Mouse (Mus musculus) neural tube, embryonic 13.5 days (tissue): Measurements from ENCODE around the gene Ddx27. TPM values are rescaled to one million over a fixed set of nuclear protein-coding genes. Genes with fewer than 3 reads are reported as not detected.
A peak's percentile ranks its signal among the peaks of the same experiment; 100 is the strongest.

Experiments used
- ATAC-seq: fragments of 200-750 bp; cut with Nextera tagmentation; 2 replicates; pipeline ENCODE4 v1.8.0; 2017; ENCODE audit warnings: low read depth, mild to moderate bottlenecking, moderate TSS enrichment, moderate library complexity
- H3K27ac ChIP-seq: fragments of 300-500 bp; sonication (generic); replicated peaks from 2 replicates; pipeline ENCODE4 v1.5.1; 2015; ENCODE audit warnings: moderate library complexity, mild to moderate bottlenecking, inconsistent platforms
- H3K27me3 ChIP-seq: fragments of 300-500 bp; sonication (generic); 2 replicates; pipeline ENCODE4 v1.6.1; 2015; ENCODE audit warnings: mild to moderate bottlenecking, inconsistent platforms
- H3K36me3 ChIP-seq: fragments of 300-500 bp; sonication (generic); 2 replicates; pipeline ENCODE4 v1.6.1; 2015; ENCODE audit warnings: mild to moderate bottlenecking, inconsistent platforms
- H3K4me1 ChIP-seq: fragments of 300-500 bp; sonication (generic); replicated peaks from 2 replicates; pipeline ENCODE4 v1.6.1; 2015; ENCODE audit warnings: inconsistent platforms
- H3K4me2 ChIP-seq: fragments of 300-500 bp; sonication (generic); 2 replicates; pipeline ENCODE4 v1.6.1; 2015; ENCODE audit warnings: inconsistent platforms, mild to moderate bottlenecking, moderate library complexity
- H3K4me3 ChIP-seq: fragments of 300-500 bp; sonication (generic); 2 replicates; pipeline ENCODE4 v1.5.1; 2015; ENCODE audit warnings: mild to moderate bottlenecking, inconsistent platforms
- H3K9ac ChIP-seq: fragments of 300-500 bp; sonication (generic); 2 replicates; pipeline ENCODE4 v1.6.1; 2015; ENCODE audit warnings: moderate library complexity, mild to moderate bottlenecking, inconsistent platforms
- H3K9me3 ChIP-seq: fragments of 300-500 bp; sonication (generic); 2 replicates; pipeline ENCODE4 v1.6.1; 2016; ENCODE audit warnings: inconsistent platforms
- WGBS: fragments of 180-500 bp; shearing (Covaris S2); methylation state at CpG from one replicate; pipeline ENCODE4 v1.1.7; 2015; 5-methylcytosine and 5-hydroxymethylcytosine counted together
- polyA plus RNA-seq: library from polyadenylated mRNA; unstranded; fragments of >200 nt; fragmentation: Nextera tagmentation; extraction: Ambion mirVana; gene quantifications from 2 replicates; pipeline ENCODE4 v1.2.1, GENCODE M21; 2015

Ddx27 gene
- polyA plus RNA-seq, 1 experiment from 2014 or later, result 35.5 TPM

DNA sequence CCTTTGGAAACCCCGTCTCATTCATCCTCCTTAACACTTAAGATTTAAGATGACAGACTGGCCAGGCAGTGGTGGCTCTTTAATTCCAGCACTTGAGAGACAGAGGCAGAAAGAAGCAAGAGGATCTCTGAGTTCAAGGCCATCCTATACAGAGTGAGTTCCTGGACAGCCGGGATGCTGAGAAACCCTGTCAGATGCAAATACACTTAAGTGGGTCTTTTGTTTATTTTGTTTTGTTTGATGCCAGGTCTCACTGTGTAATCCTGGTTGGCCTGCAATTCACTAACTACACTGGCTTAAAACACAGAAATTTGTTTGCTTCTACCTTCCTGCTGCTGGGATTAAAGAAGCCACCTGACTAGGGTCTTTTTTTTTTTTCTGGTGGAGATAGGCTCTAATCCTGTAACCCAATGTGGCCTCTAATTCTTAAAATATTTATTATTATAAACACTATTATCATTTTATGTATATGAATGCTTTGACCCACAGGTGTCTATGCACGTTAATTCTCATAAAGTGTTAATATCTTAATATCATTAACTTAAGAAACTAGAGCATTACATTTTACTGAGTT is 43.9 kb downstream of the Ddx27 start:
- no peak overlapping the region for H3K9ac ChIP-seq
- H3K27me3 ChIP-seq, result no peaks in the 10 kb centered on the region
- H3K27ac ChIP-seq, result no peak overlapping the region
- peaks cover 41% of the 10 kb centered on the region for H3K4me1 ChIP-seq
- H3K4me2 ChIP-seq, result no peak overlapping the region
- no peak for ATAC-seq
- H3K36me3 ChIP-seq, result peaks cover 49% of the 10 kb centered on the region
- 48% methylated on average over 3 of the region's 3 CpGs for WGBS
- no peak overlapping the region for H3K4me3 ChIP-seq
- no peaks in the 10 kb centered on the region for H3K9me3 ChIP-seq

DNA sequence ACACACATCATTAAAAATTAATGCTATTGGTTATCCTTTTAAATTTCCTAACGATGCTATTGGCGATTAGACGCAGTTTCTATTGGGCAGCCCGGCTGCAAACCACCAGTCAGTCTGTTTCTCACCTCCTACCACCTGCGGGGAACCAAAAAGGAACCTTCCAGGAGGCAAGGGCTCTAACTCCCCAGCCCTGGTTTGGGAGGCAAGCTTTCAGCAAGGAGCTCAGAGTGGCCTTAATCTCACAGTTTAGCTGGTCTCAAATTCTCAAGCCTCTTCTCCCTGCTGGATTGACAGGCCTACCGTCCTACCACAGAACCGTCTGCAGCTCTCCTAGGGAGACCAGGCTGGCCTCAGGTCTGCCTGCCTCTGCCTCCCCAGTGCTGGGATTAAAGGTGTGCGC is 44.5 kb downstream of the Ddx27 start:
- no peak overlapping the region for H3K4me2 ChIP-seq
- H3K9me3 ChIP-seq, result no peaks in the 10 kb centered on the region
- peak overlapping the region; percentile 47; the same call in 1 of the 2 replicates for H3K9ac ChIP-seq
- peaks cover 46% of the 10 kb centered on the region for H3K36me3 ChIP-seq
- no peaks in the 10 kb centered on the region for H3K27me3 ChIP-seq
- H3K4me1 ChIP-seq, result peaks cover 39% of the 10 kb centered on the region
- ATAC-seq, result no peak
- no peak overlapping the region for H3K4me3 ChIP-seq
- 49% methylated on average over 8 of the region's 8 CpGs for WGBS
- no peak overlapping the region for H3K27ac ChIP-seq

DNA sequence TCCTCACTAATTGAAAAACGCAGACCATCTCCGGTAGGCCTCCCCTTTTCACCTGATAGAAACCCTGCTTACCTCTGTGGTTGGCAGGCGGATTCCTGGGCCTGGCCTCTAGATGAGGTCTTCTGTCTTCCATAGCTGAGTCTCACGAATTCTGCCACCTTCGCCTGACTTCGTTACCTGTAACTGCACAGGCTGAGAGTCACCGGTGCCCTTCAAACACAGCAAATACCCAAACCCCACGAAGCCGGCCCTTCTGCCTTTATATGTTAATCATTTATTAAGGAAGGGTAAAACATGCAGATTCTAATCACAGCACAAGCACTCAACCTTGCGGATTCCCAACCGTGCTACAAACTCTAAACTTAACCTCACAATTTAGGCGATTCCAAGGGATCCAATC is 45.0 kb downstream of the Ddx27 start:
- peaks cover 39% of the 10 kb centered on the region for H3K4me1 ChIP-seq
- no peak overlapping the region for H3K4me3 ChIP-seq
- H3K9ac ChIP-seq, result peak overlapping the region; percentile 47; the same call in 1 of the 2 replicates
- no peak overlapping the region for H3K27ac ChIP-seq
- no peaks in the 10 kb centered on the region for H3K27me3 ChIP-seq
- peaks cover 46% of the 10 kb centered on the region for H3K36me3 ChIP-seq
- 61% methylated on average over 12 of the region's 12 CpGs for WGBS
- H3K4me2 ChIP-seq, result no peak overlapping the region
- ATAC-seq, result no peak
- H3K9me3 ChIP-seq, result no peaks in the 10 kb centered on the region

DNA sequence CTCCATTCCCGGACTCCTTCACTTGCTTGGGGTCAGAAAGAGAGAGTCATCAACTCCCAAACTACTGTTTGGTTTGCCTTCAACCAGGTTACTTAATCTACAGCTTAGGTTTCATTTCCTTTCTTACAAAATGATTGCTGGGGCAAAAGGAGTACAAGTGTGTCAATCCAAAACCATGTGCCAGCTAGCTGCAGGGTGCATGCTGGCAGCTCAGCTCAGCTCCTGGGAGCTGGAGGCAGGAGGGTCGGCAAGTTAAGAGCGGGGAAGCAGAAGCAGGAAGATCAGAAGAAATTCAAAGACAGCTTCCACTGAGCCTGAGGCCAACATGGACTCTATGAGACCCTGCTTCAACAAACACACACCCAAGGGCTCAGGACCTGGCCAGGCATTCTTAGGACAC is 45.4 kb downstream of the Ddx27 start:
- peak overlapping the region; percentile 11; the same call in 1 of the 2 replicates for H3K4me2 ChIP-seq
- peaks cover 39% of the 10 kb centered on the region for H3K4me1 ChIP-seq
- H3K4me3 ChIP-seq, result no peak overlapping the region
- WGBS, result 70% methylated on average over 3 of the region's 3 CpGs
- no peak overlapping the region for H3K27ac ChIP-seq
- no peak for ATAC-seq
- H3K27me3 ChIP-seq, result no peaks in the 10 kb centered on the region
- H3K36me3 ChIP-seq, result peaks cover 46% of the 10 kb centered on the region
- peak overlapping the region; percentile 26; the same call in 1 of the 2 replicates for H3K9ac ChIP-seq
- no peaks in the 10 kb centered on the region for H3K9me3 ChIP-seq

DNA sequence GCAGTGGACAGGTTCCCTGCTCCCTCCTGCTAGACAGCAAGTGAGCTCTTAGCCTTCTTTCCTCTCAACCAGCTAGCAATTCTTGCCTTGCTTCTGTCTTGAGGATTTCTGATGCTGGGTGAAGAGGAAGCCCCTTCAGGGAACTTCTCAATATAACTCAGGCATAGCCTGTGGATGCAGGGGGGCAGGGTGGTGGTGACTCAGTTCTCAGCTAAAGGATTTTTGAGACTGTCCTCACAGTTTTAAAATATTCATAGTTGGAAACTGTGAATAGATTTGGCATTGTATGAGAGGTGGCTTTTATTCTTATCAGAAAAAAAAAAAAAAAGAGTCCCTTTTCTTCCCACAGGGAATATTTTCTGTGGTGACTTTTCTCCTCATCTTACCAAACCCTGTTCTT is 45.8 kb downstream of the Ddx27 start:
- H3K27ac ChIP-seq, result no peak overlapping the region
- H3K4me3 ChIP-seq, result no peak overlapping the region
- no peaks in the 10 kb centered on the region for H3K27me3 ChIP-seq
- H3K4me2 ChIP-seq, result peak overlapping the region; percentile 80
- H3K4me1 ChIP-seq, result peaks cover 42% of the 10 kb centered on the region
- H3K36me3 ChIP-seq, result peaks cover 46% of the 10 kb centered on the region
- ATAC-seq, result no peak
- H3K9me3 ChIP-seq, result no peaks in the 10 kb centered on the region
- peak overlapping the region; percentile 93; the same call in 1 of the 2 replicates for H3K9ac ChIP-seq

DNA sequence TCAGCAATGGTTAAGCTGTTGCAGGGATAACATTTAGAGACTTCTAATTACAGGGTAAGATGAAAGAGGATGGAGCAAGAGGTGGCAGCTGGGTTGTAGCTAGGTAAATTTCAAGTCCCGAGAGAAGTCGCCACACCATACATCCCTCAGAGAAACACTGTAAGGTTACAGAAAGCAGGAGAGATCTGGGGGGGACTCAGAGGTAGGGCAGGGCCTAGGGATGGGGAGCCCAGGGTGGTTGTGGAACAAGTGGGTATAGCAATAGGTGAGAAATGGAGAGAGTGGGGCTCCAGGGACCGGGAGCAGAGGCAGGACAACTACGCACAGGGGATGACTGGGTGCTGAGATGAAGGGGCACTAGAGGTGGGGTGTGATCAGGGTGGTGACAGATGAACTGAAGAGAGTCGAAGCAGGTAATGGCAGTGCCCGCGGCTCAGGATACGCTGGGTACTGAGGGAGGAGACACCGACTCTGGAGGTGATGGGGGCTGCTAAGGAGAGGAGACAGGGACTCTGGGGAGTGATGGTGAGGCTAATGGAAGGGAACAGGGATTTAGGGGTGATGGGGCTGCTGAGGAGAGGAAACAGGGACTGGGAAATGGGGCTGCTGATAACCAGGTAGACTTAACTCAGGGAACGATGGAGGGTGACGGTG is 46.5 kb downstream of the Ddx27 start:
- peak overlapping the region; percentile 93 for H3K9ac ChIP-seq
- 23% methylated on average over 11 of the region's 11 CpGs for whole genome bisulfite sequencing
- no peaks in the 10 kb centered on the region for H3K9me3 ChIP-seq
- H3K36me3 ChIP-seq, result peaks cover 46% of the 10 kb centered on the region
- peak overlapping the region; percentile 90 for H3K4me3 ChIP-seq
- no peak overlapping the region for H3K27ac ChIP-seq
- H3K4me1 ChIP-seq, result peaks cover 45% of the 10 kb centered on the region
- ATAC-seq, result peak; percentile 6; the same call in 1 of the 2 replicates
- H3K4me2 ChIP-seq, result peak overlapping the region; percentile 80
- H3K27me3 ChIP-seq, result no peaks in the 10 kb centered on the region

DNA sequence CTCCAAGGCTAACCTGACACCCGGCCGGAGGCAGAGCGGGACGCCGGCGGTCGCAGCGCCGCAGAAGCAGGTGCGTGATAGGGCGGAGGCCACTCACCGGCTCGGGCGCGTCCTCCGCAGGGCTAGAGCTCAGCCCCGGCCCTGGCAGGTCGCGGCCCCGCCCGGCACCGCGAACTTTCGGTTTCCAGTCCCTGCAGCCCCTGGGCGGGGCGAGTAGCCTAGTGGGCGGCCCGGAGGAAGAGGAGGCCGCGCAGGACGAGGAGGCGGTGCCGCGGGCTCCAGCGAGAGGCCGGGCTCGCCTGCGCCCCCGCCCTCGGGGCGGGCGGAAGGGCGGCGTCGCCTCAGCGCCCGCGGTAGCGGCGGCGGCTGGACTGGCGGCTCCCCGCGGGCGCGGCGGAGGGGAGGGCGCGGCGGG is 47.5 kb downstream of the Ddx27 start:
- WGBS, result 1% methylated on average over 48 of the region's 60 CpGs
- peak overlapping the region; percentile 93 for H3K9ac ChIP-seq
- no peaks in the 10 kb centered on the region for H3K9me3 ChIP-seq
- peaks cover 44% of the 10 kb centered on the region for H3K36me3 ChIP-seq
- H3K27me3 ChIP-seq, result no peaks in the 10 kb centered on the region
- peak overlapping the region; percentile 80 for H3K4me2 ChIP-seq
- ATAC-seq, result peak; percentile 87
- H3K4me1 ChIP-seq, result peaks cover 45% of the 10 kb centered on the region
- peak overlapping the region; percentile 92 for H3K27ac ChIP-seq
- peak overlapping the region; percentile 90 for H3K4me3 ChIP-seq

DNA sequence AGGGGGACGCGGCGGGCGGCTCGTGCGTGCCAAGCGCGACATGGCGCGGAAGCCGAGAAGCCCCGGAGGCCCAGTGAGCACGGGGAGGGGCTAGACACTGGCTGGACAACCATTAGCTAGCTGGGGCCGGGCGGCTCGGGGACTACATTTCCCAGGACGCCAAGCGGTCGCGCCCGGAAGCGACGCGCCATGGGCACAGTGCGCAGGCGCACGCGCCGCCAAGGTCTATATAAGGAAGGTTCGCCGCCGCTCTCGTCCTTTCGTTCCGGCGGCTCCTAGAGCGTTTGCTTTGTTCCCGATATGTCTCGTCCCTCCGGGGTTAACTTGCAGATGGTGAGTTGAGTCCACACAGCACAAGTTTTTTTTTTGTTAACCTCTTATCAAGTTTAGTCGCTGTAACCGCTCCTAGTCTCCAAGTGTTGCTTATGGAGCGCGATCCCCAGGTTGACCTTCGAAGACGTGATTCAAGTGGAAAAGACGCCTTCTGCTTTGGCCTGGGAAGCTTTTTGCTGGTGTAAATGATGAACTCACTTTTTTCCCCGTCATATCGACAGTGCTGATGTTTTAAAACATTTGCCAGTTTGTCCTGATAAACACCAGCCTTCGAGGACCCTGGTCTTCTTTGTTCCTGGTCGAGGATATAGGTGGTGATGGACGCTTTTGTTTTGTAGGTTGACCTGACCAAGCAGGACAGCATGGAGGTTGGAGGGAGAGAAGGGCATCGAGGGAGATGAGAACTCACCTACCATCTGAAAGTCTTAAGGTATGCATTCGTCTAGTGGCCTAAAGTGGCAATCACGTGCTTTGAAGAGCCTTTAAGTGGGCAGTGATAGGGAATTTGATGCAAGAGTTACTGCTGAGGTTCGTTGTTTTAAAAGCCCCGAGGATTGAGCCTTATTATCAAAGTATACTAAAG is 48.2 kb downstream of the Ddx27 start, which contains the start of gene Znfx1:
TSS of gene Znfx1 (minus strand) at position 51 of the 916 bp plus-strand sequence.
- H3K36me3 ChIP-seq, result peaks cover 38% of the 10 kb centered on the region
- no peaks in the 10 kb centered on the region for H3K9me3 ChIP-seq
- ATAC-seq, result peak; percentile 94
- WGBS, result under 1% methylated on average over 57 of the region's 57 CpGs
- peak within 1 kb of the TSS; percentile 90 for H3K4me3 ChIP-seq
- no peaks in the 10 kb centered on the region for H3K27me3 ChIP-seq
- peak within 1 kb of the TSS; percentile 80 for H3K4me2 ChIP-seq
- peak within 1 kb of the TSS; percentile 92 for H3K27ac ChIP-seq
- H3K9ac ChIP-seq, result peak within 1 kb of the TSS; percentile 93
- peaks cover 45% of the 10 kb centered on the region for H3K4me1 ChIP-seq

DNA sequence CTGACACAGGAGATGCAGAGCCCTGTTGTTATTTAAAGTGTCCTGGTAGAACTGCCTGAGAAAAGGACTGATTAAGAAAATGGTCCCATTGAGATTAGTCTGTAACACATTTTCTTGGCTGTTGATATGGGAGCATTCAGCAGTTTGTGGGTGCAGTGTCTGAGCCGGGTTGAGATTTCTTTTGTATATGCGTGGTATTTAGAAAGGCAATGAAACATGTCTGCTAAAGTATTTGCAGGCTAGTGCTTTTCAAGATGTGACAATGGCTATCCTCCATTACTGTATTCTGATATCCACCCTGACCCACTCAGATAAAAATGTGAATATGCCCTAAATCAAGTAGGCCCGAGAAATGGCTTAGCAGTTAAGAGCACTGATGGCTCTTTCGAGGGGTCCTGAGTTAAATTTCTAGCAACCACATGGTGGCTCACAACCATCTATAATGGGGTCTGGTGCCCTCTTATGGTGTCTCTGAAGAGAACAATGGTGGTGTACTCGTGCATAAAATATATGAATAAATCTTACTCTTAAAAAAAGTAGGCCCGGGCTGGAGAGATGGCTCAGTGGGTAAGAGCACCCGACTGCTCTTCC is 49.0 kb downstream of the Ddx27 start:
- H3K9me3 ChIP-seq, result no peaks in the 10 kb centered on the region
- no peak for ATAC-seq
- peak overlapping the region; percentile 80 for H3K4me2 ChIP-seq
- peaks cover 45% of the 10 kb centered on the region for H3K4me1 ChIP-seq
- no peaks in the 10 kb centered on the region for H3K27me3 ChIP-seq
- H3K27ac ChIP-seq, result peak overlapping the region; percentile 92
- WGBS, result under 1% methylated on average over 7 of the region's 7 CpGs
- peak overlapping the region; percentile 90 for H3K4me3 ChIP-seq
- peak overlapping the region; percentile 93 for H3K9ac ChIP-seq
- H3K36me3 ChIP-seq, result peaks cover 35% of the 10 kb centered on the region

DNA sequence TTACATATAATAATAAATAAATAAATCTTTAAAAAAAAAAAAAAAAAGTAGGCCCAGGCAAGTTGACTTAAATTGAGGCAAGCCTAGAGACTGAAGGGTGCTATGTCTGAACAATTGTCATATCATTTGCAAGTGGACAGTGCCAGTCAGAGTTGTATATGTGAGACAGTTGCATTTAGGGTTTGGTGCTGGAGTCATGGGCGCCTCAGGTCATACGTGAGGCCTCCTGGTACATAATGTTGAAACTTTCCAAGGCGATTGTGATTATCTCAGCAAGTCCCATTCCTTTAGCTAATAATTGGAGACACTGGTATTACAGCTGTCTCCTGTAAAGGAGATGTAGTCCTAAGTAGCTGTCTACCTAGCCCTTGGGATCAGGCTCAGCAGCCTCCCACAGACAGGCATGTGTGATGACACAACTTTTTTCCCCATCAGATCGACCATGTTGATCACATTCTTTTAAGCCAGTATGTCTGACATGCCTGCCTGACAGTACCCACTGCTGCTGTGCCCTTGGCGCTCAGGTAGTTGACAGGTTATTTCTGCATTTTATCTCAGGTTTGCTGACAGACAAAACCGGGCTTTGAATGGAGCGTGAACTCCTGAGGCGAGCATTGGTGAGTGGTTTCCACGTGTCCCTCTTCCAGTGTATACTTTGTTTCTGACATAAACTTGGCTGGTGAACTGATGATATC is 49.8 kb downstream of the Ddx27 start:
- Histone ChIP-seq H3K4me3 (peak overlapping the region; percentile 90), H3K9me3 (no peaks in the 10 kb centered on the region), H3K27ac (peak overlapping the region; percentile 46; the same call in 1 of the 2 replicates), H3K4me2 (peak overlapping the region; percentile 80), H3K36me3 (peaks cover 31% of the 10 kb centered on the region), H3K27me3 (no peaks in the 10 kb centered on the region), H3K4me1 (peaks cover 40% of the 10 kb centered on the region), H3K9ac (peak overlapping the region; percentile 93)
- no peak for ATAC-seq
- 28% methylated on average over 9 of the region's 9 CpGs for WGBS

DNA sequence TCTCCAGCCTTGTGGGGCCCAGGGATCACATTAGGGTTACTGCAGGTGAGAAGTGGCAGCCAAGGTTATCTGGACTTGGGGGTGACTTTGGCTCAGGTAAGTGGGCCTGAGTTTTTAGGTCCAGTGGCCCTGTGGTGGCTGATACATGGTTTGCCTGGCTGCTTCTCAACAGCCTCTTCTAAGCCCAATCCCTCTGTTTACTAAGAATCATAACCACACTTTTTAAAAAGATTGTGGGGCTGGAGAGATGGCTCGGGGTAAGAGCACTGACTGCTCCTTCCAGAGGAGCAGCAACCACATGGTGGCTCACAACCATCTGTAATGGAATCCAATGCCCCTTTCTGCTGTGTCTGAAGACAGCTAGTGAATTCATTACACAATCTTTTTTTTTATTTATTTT is 51.0 kb downstream of the Ddx27 start:
- H3K27ac ChIP-seq, result no peak overlapping the region
- no peak overlapping the region for H3K4me3 ChIP-seq
- no peak for ATAC-seq
- H3K9ac ChIP-seq, result no peak overlapping the region
- H3K4me2 ChIP-seq, result 0 out of 2 replicates have a peak overlapping the region, but pooled peaks have one; percentile 80
- H3K9me3 ChIP-seq, result no peaks in the 10 kb centered on the region
- WGBS, result 58% methylated on average over 1 of the region's 1 CpGs
- no peaks in the 10 kb centered on the region for H3K27me3 ChIP-seq
- H3K36me3 ChIP-seq, result peaks cover 28% of the 10 kb centered on the region
- peaks cover 36% of the 10 kb centered on the region for H3K4me1 ChIP-seq
